Mouse (Mus musculus) kidney, adult 9 months (tissue): Measurements from ENCODE around the gene Nek11.

Source experiments
- DNase-seq: peaks from one replicate; pipeline ENCODE4 v3.0.0; 2022

Nek11 gene

DNA sequence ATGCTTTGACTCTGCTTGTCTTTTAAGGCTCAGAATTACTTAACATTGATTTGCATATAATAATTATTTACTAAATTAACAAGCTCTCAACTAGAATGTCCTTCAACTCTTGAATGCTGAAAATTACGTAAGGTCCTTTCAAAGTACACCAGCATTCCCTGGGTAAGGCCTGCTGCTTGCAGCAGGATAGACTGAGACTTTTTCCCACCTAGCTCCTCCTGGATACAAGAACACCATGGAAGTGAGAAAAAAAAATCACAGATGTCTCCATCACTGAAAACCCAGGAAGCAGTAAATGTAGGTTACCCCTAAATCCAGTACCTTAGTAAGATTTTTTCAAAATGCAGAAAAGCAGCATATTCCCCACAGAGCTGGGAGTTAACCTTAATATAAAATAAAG lies 82.6 kb downstream of the Nek11 start:
- peak; percentile 67 for DNase-seq

DNA sequence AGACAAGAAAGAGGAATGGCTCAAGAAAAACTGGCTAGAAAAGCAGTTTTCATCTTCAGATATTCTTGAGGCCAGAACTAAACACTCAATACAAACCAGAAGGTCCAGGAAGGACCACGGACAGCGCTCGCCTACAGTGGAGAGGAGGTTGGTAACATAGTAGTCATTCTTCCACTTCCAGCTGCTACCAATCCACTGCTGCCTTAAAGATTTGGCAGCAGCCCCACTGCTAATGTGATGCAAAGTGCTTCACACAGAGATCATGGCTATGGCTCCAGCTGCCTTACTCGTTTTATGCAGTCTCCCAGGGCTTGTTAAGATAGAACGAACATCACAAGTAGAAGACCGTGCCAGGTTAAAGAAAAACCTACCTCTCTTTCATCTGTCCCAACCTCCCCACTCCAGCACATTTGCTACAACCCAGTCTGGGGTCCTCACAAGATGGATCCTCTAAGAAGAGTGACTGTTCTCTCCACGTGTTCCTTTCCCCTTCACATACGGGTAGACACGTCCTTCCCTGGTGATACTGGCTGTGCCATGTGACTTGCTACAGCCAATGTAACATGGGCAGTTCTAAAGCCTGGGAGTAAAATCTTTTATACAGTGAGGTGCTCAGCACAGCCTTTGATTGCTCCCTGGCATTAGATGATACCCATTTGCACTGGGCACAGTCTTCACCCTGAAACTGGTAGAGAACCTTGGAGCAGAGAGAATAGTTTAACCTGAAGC lies 85.6 kb downstream of the Nek11 start:
- peak; percentile 11 for DNase-seq

DNA sequence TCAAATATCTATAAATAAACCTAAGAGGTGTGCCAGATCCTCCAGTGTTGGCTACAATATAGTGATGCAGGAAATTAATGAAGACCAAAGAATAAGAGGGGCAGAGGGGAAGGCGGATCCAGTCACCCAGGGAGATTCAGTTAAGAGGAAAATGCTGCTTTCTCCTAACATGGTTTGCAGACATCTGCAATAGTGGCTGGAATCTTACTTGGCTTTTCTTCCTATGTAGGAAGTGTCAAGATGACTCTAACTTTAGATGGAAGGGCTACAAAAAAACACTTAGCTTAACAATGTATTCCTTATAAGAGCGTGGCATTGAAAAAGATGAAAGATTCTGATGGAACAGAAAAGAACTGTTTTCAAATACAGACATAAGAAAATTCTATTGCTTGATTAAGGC lies 89.3 kb downstream of the Nek11 start:
- no peak for DNase-seq

GRCm38 (mm10) chr9:105302230-105302629 lies 93.1 kb downstream of the Nek11 start:
- DNase-seq, result no peak

- no peak for DNase-seq
Measured at GRCm38 (mm10) chr9:105301396-105301795, 93.9 kb downstream of the Nek11 start.

- no peak for DNase-seq
Measured at GRCm38 (mm10) chr9:105300738-105301325, 94.5 kb downstream of the Nek11 start.

DNA sequence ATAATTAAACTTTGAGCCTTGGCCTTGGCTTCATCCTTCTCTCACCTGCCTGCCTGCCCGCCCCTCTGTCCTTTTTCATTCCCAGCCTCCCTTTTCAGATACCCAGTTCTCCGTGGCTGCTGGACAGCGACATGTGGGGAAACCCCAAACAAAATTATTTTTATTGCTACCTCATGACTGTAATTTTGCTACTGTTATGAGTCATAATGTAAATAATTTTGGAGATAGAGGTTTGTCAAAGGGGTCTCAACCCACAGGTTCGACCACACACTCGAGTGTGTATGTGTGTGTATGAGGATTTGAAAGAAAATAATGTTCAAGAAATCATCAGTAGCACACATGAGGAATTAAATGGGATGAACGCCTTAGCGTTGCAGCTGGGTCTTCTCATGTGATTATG lies 110.7 kb downstream of the Nek11 start:
- DNase-seq, result no peak

GRCm38 (mm10) chr9:105282725-105283124 lies 112.6 kb downstream of the Nek11 start:
- DNase-seq, result peak; percentile 19

- no peak for DNase-seq
Measured at GRCm38 (mm10) chr9:105274925-105275324, 120.4 kb downstream of the Nek11 start.

DNA sequence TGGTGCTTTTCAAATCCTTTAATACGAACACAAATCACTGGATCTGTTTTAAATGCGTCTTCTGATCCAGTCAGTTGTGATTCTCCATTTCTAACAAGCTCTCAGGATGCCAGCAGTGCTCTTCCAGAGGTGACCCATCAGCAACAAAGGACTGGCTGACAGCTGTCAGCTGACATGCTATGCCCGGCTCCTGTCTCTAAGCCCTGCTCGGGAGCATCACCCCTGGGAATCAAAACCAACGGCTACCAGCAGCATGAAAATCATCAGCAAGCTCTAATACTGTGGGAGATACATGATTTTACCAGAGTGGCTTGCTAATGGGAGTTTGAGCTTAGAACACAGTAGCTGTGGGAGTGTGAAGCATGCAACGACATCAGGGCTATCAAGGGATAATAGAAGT lies 121.0 kb downstream of the Nek11 start:
- DNase-seq, result no peak

- DNase-seq, result peak; percentile 33
Measured at GRCm38 (mm10) chr9:105272241-105272640, 123.1 kb downstream of the Nek11 start.

- no peak for DNase-seq
Measured at GRCm38 (mm10) chr9:105263140-105263539, 132.2 kb downstream of the Nek11 start.

- no peak for DNase-seq
Measured at GRCm38 (mm10) chr9:105257668-105258067, 137.7 kb downstream of the Nek11 start.

DNA sequence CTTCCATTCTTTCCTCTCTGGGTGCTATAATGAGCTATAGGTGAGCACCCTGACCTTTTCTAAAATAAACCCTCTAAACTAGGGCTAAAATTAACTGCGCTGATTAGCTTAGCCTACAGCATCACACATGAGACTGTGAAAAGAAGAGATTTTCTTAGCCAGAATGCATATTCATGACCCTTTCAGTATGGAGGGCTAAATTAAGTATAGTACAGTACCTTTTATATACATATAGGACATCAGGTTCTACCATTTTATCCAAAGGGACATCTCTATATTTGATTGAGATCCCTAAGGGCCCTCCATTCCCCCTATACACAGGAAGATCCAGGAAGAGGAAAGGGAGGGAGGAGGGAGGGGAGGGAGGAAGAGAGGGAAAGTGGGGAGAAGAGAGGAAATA lies 141.2 kb downstream of the Nek11 start:
- DNase-seq, result no peak

DNA sequence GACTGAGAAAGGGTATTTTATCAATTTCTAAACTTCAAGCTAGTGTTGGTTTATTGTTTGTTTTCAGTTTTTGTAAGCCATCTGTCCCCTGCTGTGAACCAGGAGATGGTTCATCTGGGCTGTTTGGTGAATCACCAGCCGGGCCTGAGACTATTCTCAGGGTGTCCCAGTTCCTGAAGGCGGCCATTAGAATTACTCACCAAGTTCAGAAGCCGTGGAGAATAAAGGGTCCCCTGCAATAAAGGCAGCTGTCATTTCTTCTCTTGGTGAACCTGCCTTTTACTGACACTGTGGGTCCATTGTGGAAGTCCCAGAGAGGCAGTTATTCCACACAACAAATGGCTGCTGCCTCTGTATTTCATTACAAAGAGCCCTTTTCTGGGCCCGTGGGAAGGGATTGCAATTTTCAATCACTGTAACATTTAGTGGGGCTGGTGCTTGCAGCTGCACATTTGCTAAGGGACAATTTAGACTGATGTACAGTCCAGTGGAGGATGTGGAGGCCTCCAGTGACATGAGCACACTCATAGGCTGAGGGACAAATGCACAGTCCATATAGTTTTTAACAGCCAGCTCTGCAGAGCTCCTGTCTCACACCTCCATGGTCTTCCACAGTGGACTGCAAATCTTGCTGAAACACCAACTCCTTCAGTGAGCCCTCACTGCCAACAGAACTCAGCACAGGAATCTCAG lies 142.8 kb downstream of the Nek11 start:
- DNase-seq, result no peak

DNA sequence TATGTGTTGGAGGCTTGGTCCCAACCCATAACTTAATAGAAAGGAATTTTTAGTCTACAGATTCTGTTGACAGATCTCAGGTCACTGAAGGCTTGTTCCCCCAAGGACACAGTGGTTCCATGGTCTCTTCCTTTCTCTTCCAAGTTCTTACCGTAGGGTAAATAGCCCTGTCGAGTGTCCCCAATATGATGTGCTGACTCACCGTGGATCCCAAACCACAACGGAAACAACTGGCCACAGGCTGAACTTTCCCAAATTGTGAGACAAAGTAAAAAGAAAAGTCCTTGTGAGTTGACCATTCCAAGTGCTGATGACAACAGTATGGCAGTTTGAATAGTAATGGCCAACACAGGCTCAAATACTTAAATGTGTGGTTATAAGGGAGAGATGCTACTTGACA lies 144.1 kb downstream of the Nek11 start:
- DNase-seq, result no peak

GRCm38 (mm10) chr9:105244024-105244423 lies 151.3 kb downstream of the Nek11 start:
- DNase-seq, result peak; percentile 16

GRCm38 (mm10) chr9:105214434-105214833 lies 180.9 kb downstream of the Nek11 start:
- DNase-seq, result no peak

DNA sequence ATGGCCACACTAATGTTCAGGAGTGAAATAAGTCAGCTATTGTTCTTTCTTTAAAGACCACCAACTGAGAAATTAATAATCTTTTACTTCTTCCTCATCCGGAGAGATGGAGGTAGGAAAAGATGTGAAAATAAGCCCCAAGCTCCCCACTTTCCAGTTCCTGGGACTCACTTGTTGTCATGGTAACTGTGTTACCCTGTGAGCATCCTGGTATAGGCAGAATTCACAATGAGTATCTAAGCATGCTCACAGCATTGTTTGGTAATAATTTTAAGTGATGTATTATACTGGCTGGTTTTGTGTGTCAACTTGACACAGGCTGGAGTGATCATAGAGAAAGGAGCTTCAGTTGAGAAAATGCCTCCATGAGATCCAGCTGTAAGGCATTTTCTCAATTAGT lies 195.0 kb downstream of the Nek11 start:
- DNase-seq, result no peak

- DNase-seq, result no peak
Measured at GRCm38 (mm10) chr9:105186725-105187124, 208.6 kb downstream of the Nek11 start.

DNA sequence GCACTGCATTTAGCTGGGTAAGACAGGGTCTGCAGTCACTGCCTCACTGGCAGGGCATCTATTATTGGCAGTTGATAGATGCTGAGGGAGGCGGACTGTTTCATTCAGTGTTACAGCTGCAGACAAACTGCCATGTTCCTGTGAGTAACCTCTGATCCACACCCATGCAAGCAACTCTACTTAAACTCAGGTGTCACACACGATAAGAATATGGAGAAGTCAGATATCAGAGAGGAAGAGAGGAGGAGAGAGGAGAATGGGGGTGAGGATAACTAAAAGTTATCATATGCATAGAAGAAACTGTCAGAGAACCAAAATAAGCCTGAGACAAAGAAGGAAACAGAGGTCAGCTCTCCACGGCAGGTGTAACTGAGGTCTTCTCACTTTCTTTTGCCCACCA lies 212.9 kb downstream of the Nek11 start:
- no peak for DNase-seq

DNA sequence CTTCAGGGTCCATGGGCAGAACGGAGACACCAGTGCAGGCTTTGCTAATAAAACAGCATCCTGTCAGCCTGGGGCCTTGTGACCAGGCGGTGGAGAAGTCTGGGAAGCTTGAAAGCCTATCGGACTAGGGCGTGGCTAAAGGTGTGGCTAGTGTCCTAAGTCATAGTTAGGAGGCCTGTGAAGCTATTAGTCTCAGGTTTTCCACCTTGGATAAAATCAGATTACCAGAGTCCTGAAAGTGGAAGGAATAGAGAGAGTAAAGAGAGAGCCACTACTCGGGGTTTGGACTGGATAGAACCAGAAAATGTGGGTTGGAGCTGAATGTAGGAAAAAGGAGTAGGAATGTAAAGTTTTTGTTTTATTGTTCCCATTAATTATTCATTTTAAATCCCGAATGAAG lies 250.3 kb downstream of the Nek11 start, which contains the start of gene 1700080E11Rik:
1700080E11Rik (minus strand) TSS at position 101 of the 400 bp plus-strand sequence.
- DNase-seq, result no peak

- DNase-seq, result no peak
Measured at GRCm38 (mm10) chr9:105139204-105139603, 256.1 kb downstream of the Nek11 start.

DNA sequence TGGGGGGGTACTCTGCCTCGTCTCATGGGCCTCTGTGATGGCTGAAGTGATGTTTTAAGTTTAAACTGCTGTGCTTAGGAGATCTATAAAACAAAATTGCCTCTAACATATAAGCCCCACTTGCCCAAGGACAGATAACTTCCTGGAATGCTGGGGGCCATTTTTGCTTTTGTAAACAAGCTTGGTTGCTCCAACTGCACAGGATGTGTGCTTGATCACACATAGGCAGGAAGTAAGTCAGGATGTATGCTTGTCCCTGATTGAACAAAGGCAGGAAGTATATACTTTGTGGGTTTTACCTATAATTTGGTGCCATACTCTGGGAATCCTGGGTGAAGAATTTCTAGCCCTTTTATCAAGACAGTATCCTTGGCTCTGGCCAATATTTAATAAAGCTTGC lies 258.9 kb downstream of the Nek11 start:
- DNase-seq, result no peak
